Mouse (Mus musculus) regulatory T cell (primary cell): ENCODE results near the gene Trappc11.

Source experiments
- in situ Hi-C: fragments of 300-600 bp; cut with MboI, MseI; formaldehyde crosslinking; loops from one replicate; pipeline ENCODE4 v1.15.1; 2025; ENCODE audit warnings: high pct_unique_total_duplicates

The Trappc11 gene

GRCm38 (mm10) chr8:47533344-47534125 is at the start of gene Trappc11, which contains the start of gene Rwdd4a:
Gene Trappc11, minus strand, starts transcription at chr8:47533470.
Gene Rwdd4a, plus strand, starts transcription at chr8:47533664.
- in situ Hi-C loops: loop anchor here (5.0 to 25.0 kb wide), 2 partner anchors 134 to 1546 kb away; partner anchors contain the start of genes 1700029J07Rik, Lrp2bp and Ufsp2

- in situ Hi-C loops: no loop called here
Observed at GRCm38 (mm10) chr8:47581454-47581853, 48.2 kb upstream of the Trappc11 start.

- in situ Hi-C loops: no loop called here
Observed at GRCm38 (mm10) chr8:47573482-47573881, 40.2 kb upstream of the Trappc11 start.

GRCm38 (mm10) chr8:47570161-47570560 is 36.9 kb upstream of the Trappc11 start:
- in situ Hi-C loops: no loop called here

- in situ Hi-C loops: no loop called here
Observed at GRCm38 (mm10) chr8:47568098-47568497, 34.8 kb upstream of the Trappc11 start.

GRCm38 (mm10) chr8:47566551-47566950 is 33.3 kb upstream of the Trappc11 start:
- in situ Hi-C loops: no loop called here

GRCm38 (mm10) chr8:47560801-47561200 is 27.5 kb upstream of the Trappc11 start:
- in situ Hi-C loops: no loop called here

- in situ Hi-C loops: no loop called here
Observed at GRCm38 (mm10) chr8:47558274-47558673, 25.0 kb upstream of the Trappc11 start.

- in situ Hi-C loops: no loop called here
Observed at GRCm38 (mm10) chr8:47556446-47556845, 23.2 kb upstream of the Trappc11 start.

- in situ Hi-C loops: no loop called here
Observed at GRCm38 (mm10) chr8:47553613-47554012, 20.3 kb upstream of the Trappc11 start.

GRCm38 (mm10) chr8:47547102-47547501 is 13.8 kb upstream of the Trappc11 start:
- in situ Hi-C loops: loop anchor here (25.0 kb wide), 1 partner anchor 1560 kb away; the partner anchor contains the start of genes 1700029J07Rik, Lrp2bp and Ufsp2

- in situ Hi-C loops: loop anchor here (5.0 to 25.0 kb wide), 2 partner anchors 143 to 1557 kb away; partner anchors contain the start of genes 1700029J07Rik, Lrp2bp and Ufsp2
Observed at GRCm38 (mm10) chr8:47544094-47544493, 10.8 kb upstream of the Trappc11 start.

GRCm38 (mm10) chr8:47542746-47543145 is 9.5 kb upstream of the Trappc11 start:
- in situ Hi-C loops: loop anchor here (5.0 to 25.0 kb wide), 2 partner anchors 145 to 1555 kb away; partner anchors contain the start of genes 1700029J07Rik, Lrp2bp and Ufsp2

GRCm38 (mm10) chr8:47538323-47538722 is 5.1 kb upstream of the Trappc11 start:
- in situ Hi-C loops: loop anchor here (25.0 kb wide), 1 partner anchor 1551 kb away; the partner anchor contains the start of genes 1700029J07Rik, Lrp2bp and Ufsp2

GRCm38 (mm10) chr8:47528094-47528493 is 5.2 kb downstream of the Trappc11 start:
- in situ Hi-C loops: loop anchor here (25.0 kb wide), 1 partner anchor 1541 kb away; the partner anchor contains the start of genes 1700029J07Rik, Lrp2bp and Ufsp2

GRCm38 (mm10) chr8:47513601-47514000 is 19.7 kb downstream of the Trappc11 start:
- in situ Hi-C loops: loop anchor here (25.0 kb wide), 1 partner anchor 624 kb away; no protein-coding TSS in a partner anchor

GRCm38 (mm10) chr8:47510930-47511329 is 22.3 kb downstream of the Trappc11 start:
- in situ Hi-C loops: loop anchor here (25.0 kb wide), 1 partner anchor 626 kb away; no protein-coding TSS in a partner anchor

- in situ Hi-C loops: loop anchor here (25.0 kb wide), 1 partner anchor 632 kb away; no protein-coding TSS in a partner anchor
Observed at GRCm38 (mm10) chr8:47505431-47505830, 27.8 kb downstream of the Trappc11 start.

- in situ Hi-C loops: loop anchor here (25.0 kb wide), 1 partner anchor 635 kb away; no protein-coding TSS in a partner anchor
Observed at GRCm38 (mm10) chr8:47502546-47502945, 30.7 kb downstream of the Trappc11 start.

GRCm38 (mm10) chr8:47501994-47502393 is 31.3 kb downstream of the Trappc11 start:
- in situ Hi-C loops: loop anchor here (25.0 kb wide), 1 partner anchor 635 kb away; no protein-coding TSS in a partner anchor

- in situ Hi-C loops: no loop called here
Observed at GRCm38 (mm10) chr8:47495428-47495827, 37.8 kb downstream of the Trappc11 start.

GRCm38 (mm10) chr8:47494602-47495153 is 38.6 kb downstream of the Trappc11 start:
- in situ Hi-C loops: no loop called here
